Mouse (Mus musculus) small intestine, adult 2 months (tissue): ENCODE data around the gene Efemp2.

ENCODE experiments used
- CTCF ChIP-seq: fragments of 200-500 bp; IDR thresholded peaks from 2 replicates; pipeline ENCODE4 v1.5.1; 2012; ENCODE audit warnings: low read depth, mild to moderate bottlenecking, control low read depth, inconsistent platforms, low read length, moderate library complexity, mixed read lengths; ENCODE audit not compliant: insufficient replicate concordance, insufficient read length; ENCODE audit errors: extremely low read depth
- POLR2A ChIP-seq: fragments of 200-500 bp; IDR thresholded peaks from 2 replicates; pipeline ENCODE4 v1.6.1; 2012; ENCODE audit warnings: low read depth, mild to moderate bottlenecking, control low read depth, inconsistent platforms, low read length, moderate library complexity

DNA sequence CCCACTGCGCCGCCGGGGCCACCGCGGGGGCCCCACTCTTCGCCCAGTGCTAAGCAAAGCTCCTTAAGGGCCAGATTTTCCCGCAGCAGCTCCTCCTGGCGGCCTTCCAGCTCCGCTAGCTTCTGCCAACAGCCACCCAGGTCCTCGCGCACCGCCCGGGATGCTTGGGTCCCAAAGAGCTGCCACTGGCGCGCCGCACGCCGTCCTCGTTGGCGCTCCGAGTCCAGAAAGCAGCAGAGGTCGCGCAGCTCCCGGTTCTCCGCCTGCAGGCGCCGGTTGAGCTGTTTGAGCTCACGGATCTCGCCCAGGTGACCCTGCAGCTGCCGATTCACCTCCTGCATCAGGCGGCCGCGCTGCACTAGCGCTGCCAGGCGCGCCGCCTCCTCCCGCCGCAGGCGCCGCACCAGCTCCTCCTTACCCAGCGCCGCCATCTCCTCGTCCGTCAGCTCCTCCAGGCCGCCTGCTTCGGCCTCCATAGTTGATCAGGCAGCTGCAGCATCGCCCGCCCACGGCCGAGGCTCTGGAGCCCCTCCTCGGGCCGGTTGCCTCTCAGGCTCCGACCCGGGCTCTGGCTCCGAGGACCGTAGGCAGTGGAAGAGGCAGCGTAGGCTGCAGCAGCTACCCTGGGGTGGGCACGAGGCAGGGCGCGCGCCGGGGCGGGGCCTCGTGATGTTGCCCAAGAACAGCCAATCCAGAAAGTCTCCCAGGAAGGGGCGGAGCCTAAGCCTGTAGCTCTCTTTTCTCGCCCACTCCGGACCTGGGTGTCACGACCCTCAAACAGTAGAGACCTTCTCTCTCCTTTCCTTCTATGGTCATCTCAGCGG is 16.6 kb upstream of the Efemp2 start:
- TF ChIP-seq CTCF, result 0 out of 2 replicates have a peak, but pooled peaks have one; percentile 3
- TF ChIP-seq POLR2A, result peak; percentile 86
